Mouse (Mus musculus) forebrain, embryonic 16.5 days (tissue): ENCODE measurements at regions not wholly inside any gene's neighbourhood (a gene's known extent, or its start where the extent isn't known, plus 50 kb on each side); places are given as distances from the start of the nearest gene placed in this dataset.
A peak's percentile ranks its signal among the peaks of the same experiment; 100 is the strongest.

Experiments used
- ATAC-seq: fragments of 200-750 bp; cut with Nextera tagmentation; 2 replicates; pipeline ENCODE4 v1.8.0; 2017; ENCODE audit warnings: mild to moderate bottlenecking, moderate library complexity
- H3K27ac ChIP-seq: fragments of 300-500 bp; sonication (generic); 2 replicates; pipeline ENCODE4 v1.5.1; 2014; ENCODE audit warnings: low read length, control low read depth
- H3K27me3 ChIP-seq: fragments of 300-500 bp; sonication (generic); replicated peaks from 2 replicates; pipeline ENCODE4 v1.6.1; 2014; ENCODE audit warnings: low read length; ENCODE audit not compliant: control insufficient read depth, insufficient read depth
- H3K36me3 ChIP-seq: fragments of 300-500 bp; sonication (generic); 2 replicates; pipeline ENCODE4 v1.6.1; 2014; ENCODE audit not compliant: control insufficient read depth, insufficient read depth
- H3K4me1 ChIP-seq: fragments of 300-500 bp; sonication (generic); replicated peaks from 2 replicates; pipeline ENCODE4 v1.6.1; 2014; ENCODE audit warnings: low read length; ENCODE audit not compliant: control insufficient read depth, insufficient read depth
- H3K4me2 ChIP-seq: fragments of 300-500 bp; sonication (generic); 2 replicates; pipeline ENCODE4 v1.6.1; 2014; ENCODE audit warnings: mild to moderate bottlenecking, low read length, control low read depth
- H3K4me3 ChIP-seq: fragments of 300-500 bp; sonication (generic); replicated peaks from 2 replicates; pipeline ENCODE4 v1.5.1; 2014; ENCODE audit warnings: mild to moderate bottlenecking, low read length, control low read depth
- H3K9ac ChIP-seq: fragments of 300-500 bp; sonication (generic); replicated peaks from 2 replicates; pipeline ENCODE4 v1.6.1; 2014; ENCODE audit warnings: low read depth, low read length, control low read depth
- H3K9me3 ChIP-seq: fragments of 300-500 bp; sonication (generic); 2 replicates; pipeline ENCODE4 v1.6.1; 2016; ENCODE audit warnings: low read length; ENCODE audit not compliant: control insufficient read depth
- WGBS: fragments of 180-500 bp; shearing (Covaris S2); extraction: QIAGEN DNeasy Blood & Tissue Kit; methylation state at CpG from one replicate; pipeline ENCODE4 v1.1.7; 2014; 5-methylcytosine and 5-hydroxymethylcytosine counted together

DNA sequence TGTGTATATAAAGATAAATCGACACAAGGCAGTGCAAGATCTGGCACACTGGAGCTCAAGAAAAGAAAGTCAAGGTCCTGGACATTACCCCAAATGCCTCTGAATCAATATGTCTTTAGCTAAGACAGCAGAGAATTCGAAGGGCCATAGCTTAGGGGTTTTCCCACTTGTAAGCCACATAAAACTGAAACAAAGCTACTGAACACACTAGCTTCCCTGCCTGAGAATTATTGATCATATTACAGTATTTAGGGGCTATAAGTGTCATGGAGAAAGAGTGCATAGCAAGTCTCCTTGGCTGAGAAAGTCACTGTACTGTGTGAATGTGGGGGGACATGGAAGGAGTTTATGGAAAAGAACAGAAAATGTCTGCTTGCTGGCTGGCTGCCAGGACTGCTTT is 207.3 kb upstream of the Htr1f start:
- WGBS, result 78% methylated on average over 2 of the region's 2 CpGs
- no peak for ATAC-seq
- no peaks in the 10 kb centered on the region for H3K36me3 ChIP-seq
- H3K9me3 ChIP-seq, result no peaks in the 10 kb centered on the region
- no peaks in the 10 kb centered on the region for H3K27me3 ChIP-seq
- H3K4me3 ChIP-seq, result no peak overlapping the region
- H3K4me2 ChIP-seq, result no peak overlapping the region
- H3K27ac ChIP-seq, result no peak overlapping the region
- H3K4me1 ChIP-seq, result no peaks in the 10 kb centered on the region
- no peak overlapping the region for H3K9ac ChIP-seq

DNA sequence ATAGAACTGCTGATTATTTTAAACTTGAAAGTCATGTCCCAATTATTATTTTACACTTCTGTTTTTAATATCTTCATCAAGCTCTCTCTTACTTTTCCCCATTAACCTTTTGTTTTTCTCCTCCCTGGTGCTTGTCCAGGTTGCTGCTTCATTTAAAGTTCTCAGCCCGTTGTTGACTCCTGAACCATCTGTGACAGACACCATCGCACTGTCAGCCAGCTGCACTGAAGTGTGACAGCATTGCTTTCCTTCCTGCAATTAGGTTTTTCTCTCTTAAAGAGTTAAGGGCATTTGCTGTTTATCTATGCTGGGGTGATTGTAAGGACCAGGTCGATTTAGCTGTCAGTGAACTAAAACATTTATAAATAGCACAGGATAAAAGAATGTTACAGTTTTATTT is 205.3 kb upstream of the Pou1f1 start:
- no peak overlapping the region for H3K27ac ChIP-seq
- no peak for ATAC-seq
- H3K36me3 ChIP-seq, result no peaks in the 10 kb centered on the region
- no peaks in the 10 kb centered on the region for H3K27me3 ChIP-seq
- no peaks in the 10 kb centered on the region for H3K9me3 ChIP-seq
- no peak overlapping the region for H3K4me2 ChIP-seq
- 62% methylated on average over 3 of the region's 3 CpGs for WGBS
- H3K4me1 ChIP-seq, result no peaks in the 10 kb centered on the region
- no peak overlapping the region for H3K4me3 ChIP-seq
- H3K9ac ChIP-seq, result no peak overlapping the region

GRCm38 (mm10) chr16:65332412-65332811 is 187.9 kb upstream of the Pou1f1 start:
- WGBS, result 83% methylated on average over 2 of the region's 2 CpGs
- Histone ChIP-seq H3K4me3 (no peak overlapping the region), H3K27me3 (no peaks in the 10 kb centered on the region), H3K9me3 (no peaks in the 10 kb centered on the region), H3K4me2 (no peak overlapping the region), H3K36me3 (no peaks in the 10 kb centered on the region), H3K27ac (no peak overlapping the region), H3K4me1 (no peaks in the 10 kb centered on the region), H3K9ac (no peak overlapping the region)
- no peak for ATAC-seq

GRCm38 (mm10) chr16:65339225-65339624 is 181.1 kb upstream of the Pou1f1 start:
- Histone ChIP-seq H3K36me3 (no peaks in the 10 kb centered on the region), H3K27me3 (no peaks in the 10 kb centered on the region), H3K4me1 (no peaks in the 10 kb centered on the region), H3K9ac (no peak overlapping the region), H3K4me2 (no peak overlapping the region), H3K27ac (no peak overlapping the region), H3K9me3 (no peaks in the 10 kb centered on the region), H3K4me3 (no peak overlapping the region)
- no peak for ATAC-seq
- 90% methylated on average over 2 of the region's 2 CpGs for WGBS

DNA sequence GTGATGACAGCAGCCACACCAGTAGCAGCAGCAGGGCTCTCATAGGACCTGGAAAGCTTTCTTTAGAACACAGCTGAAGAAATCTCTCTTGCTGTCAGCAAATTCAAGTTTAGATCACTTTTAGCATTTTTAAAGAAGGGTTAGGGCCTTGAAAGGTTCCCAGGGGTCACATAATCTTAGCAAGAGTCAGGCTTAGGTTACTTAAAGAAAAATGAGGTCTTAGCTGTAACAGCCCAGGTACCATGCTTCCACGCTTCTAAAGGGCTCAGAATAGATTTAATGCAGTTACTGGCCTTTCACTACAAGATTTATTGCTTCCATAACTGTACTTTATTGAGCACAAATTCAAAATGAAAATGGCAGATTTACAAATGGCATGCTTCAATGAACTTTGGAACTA is 160.4 kb upstream of the Pou1f1 start:
- 87% methylated on average over 1 of the region's 1 CpGs for WGBS
- H3K36me3 ChIP-seq, result no peaks in the 10 kb centered on the region

GRCm38 (mm10) chr16:65369271-65369670 is 151.0 kb upstream of the Pou1f1 start:
- Histone ChIP-seq H3K27me3 (no peaks in the 10 kb centered on the region), H3K9me3 (no peaks in the 10 kb centered on the region), H3K4me2 (no peak overlapping the region), H3K36me3 (no peaks in the 10 kb centered on the region), H3K4me1 (no peaks in the 10 kb centered on the region), H3K4me3 (no peak overlapping the region), H3K27ac (no peak overlapping the region), H3K9ac (no peak overlapping the region)
- ATAC-seq, result no peak
- WGBS, result 12% methylated on average over 1 of the region's 1 CpGs

More for the DNA sequence above, 160.4 kb upstream of the Pou1f1 start:
- ATAC-seq, result no peak
- Histone ChIP-seq H3K4me3 (no peak overlapping the region), H3K27ac (no peak overlapping the region), H3K9ac (no peak overlapping the region), H3K4me1 (no peaks in the 10 kb centered on the region), H3K9me3 (no peaks in the 10 kb centered on the region), H3K4me2 (no peak overlapping the region), H3K27me3 (no peaks in the 10 kb centered on the region)

GRCm38 (mm10) chr16:65370939-65371338 is 149.4 kb upstream of the Pou1f1 start:
- no peaks in the 10 kb centered on the region for H3K36me3 ChIP-seq
- no peak overlapping the region for H3K4me2 ChIP-seq
- no peak overlapping the region for H3K9ac ChIP-seq
- H3K4me1 ChIP-seq, result no peaks in the 10 kb centered on the region
- no peak overlapping the region for H3K27ac ChIP-seq
- H3K4me3 ChIP-seq, result no peak overlapping the region
- 70% methylated on average over 2 of the region's 2 CpGs for WGBS
- peak; percentile 72; the same call in 1 of the 2 replicates for ATAC-seq
- H3K27me3 ChIP-seq, result no peaks in the 10 kb centered on the region
- H3K9me3 ChIP-seq, result no peaks in the 10 kb centered on the region

- Histone ChIP-seq H3K4me3 (no peak overlapping the region), H3K9ac (no peak overlapping the region), H3K4me1 (no peaks in the 10 kb centered on the region), H3K9me3 (no peaks in the 10 kb centered on the region), H3K36me3 (no peaks in the 10 kb centered on the region), H3K27ac (no peak overlapping the region), H3K4me2 (no peak overlapping the region), H3K27me3 (no peaks in the 10 kb centered on the region)
- no peak for ATAC-seq
Observed at GRCm38 (mm10) chr16:65376553-65376952, 143.8 kb upstream of the Pou1f1 start.

- Histone ChIP-seq H3K9me3 (no peaks in the 10 kb centered on the region), H3K27ac (no peak overlapping the region), H3K4me1 (no peaks in the 10 kb centered on the region), H3K27me3 (no peaks in the 10 kb centered on the region), H3K4me2 (no peak overlapping the region), H3K9ac (no peak overlapping the region), H3K36me3 (no peaks in the 10 kb centered on the region), H3K4me3 (no peak overlapping the region)
- no peak for ATAC-seq
- 70% methylated on average over 3 of the region's 3 CpGs for WGBS
Observed at GRCm38 (mm10) chr16:65378276-65378675, 142.0 kb upstream of the Pou1f1 start.

DNA sequence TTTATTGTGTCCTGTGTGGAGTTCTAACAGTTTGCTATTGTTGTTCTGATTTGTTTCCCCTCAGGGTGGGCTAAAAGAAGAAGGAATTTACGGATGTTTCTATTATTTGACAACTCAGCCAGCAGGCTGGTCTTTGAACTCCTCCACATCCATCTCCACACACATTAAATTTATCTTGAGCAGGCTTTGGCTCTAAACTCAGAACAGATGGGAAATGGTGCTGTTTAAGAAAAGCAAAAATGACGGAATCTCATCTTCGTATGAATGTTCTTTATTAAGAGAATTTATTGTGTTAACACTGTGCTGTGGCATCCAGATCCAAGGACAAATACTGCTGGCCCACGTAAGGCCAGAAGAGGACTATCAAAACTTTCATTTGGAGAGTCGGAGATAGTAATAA is 140.4 kb upstream of the Pou1f1 start:
- no peak overlapping the region for H3K27ac ChIP-seq
- no peak overlapping the region for H3K9ac ChIP-seq
- no peak overlapping the region for H3K4me3 ChIP-seq
- 64% methylated on average over 5 of the region's 5 CpGs for WGBS
- H3K9me3 ChIP-seq, result no peaks in the 10 kb centered on the region
- no peaks in the 10 kb centered on the region for H3K36me3 ChIP-seq
- H3K4me1 ChIP-seq, result no peaks in the 10 kb centered on the region
- H3K4me2 ChIP-seq, result no peak overlapping the region
- no peaks in the 10 kb centered on the region for H3K27me3 ChIP-seq
- ATAC-seq, result no peak
